Mouse (Mus musculus): ENCODE results near the gene Serpina11.

The Serpina11 gene

GRCm38 (mm10) chr12:103989857-103990256, at the start of gene Serpina11:
Gene Serpina11 (minus strand): TSS chr12:103989957.
- DNase-seq (ENCODE audit: low spot score in 2 of 2) = no peak

GRCm38 (mm10) chr12:104038181-104038580, 48.4 kb upstream of the Serpina11 start:
- no peak for DNase-seq (ENCODE audit: low spot score in 2 of 2)

- DNase-seq (ENCODE audit: low spot score in 2 of 2) = no peak
These were observed 44.0 kb upstream of the Serpina11 start for GRCm38 (mm10) chr12:104033752-104034151.

- DNase-seq (ENCODE audit: low spot score in 2 of 2) = no peak
These were observed 40.2 kb upstream of the Serpina11 start for GRCm38 (mm10) chr12:104029986-104030385.

GRCm38 (mm10) chr12:104015280-104015679, 25.5 kb upstream of the Serpina11 start:
- DNase-seq (ENCODE audit: low spot score in 2 of 2) = no peak

- no peak for DNase-seq (ENCODE audit: low spot score in 2 of 2)
These were observed 23.9 kb upstream of the Serpina11 start, which contains the start of gene Serpina9 for GRCm38 (mm10) chr12:104013620-104014019. Gene Serpina9 (minus strand): TSS chr12:104013755.

- no peak for DNase-seq (ENCODE audit: low spot score in 2 of 2)
These were observed 14.9 kb upstream of the Serpina11 start for GRCm38 (mm10) chr12:104004689-104005088.

GRCm38 (mm10) chr12:104003238-104003612, 13.5 kb upstream of the Serpina11 start:
- DNase-seq (ENCODE audit: low spot score in 2 of 2) = no peak

- no peak for DNase-seq (ENCODE audit: low spot score in 2 of 2)
These were observed 12.9 kb upstream of the Serpina11 start for GRCm38 (mm10) chr12:104002569-104003237.

GRCm38 (mm10) chr12:104000594-104000993, 10.8 kb upstream of the Serpina11 start:
- no peak for DNase-seq (ENCODE audit: low spot score in 2 of 2)

- no peak for DNase-seq (ENCODE audit: low spot score in 2 of 2)
These were observed 9.9 kb upstream of the Serpina11 start for GRCm38 (mm10) chr12:103999611-104000010.

- no peak for DNase-seq (ENCODE audit: low spot score in 2 of 2)
These were observed 6.8 kb upstream of the Serpina11 start for GRCm38 (mm10) chr12:103996513-103996912.

GRCm38 (mm10) chr12:103995292-103996072, 5.7 kb upstream of the Serpina11 start:
- DNase-seq (ENCODE audit: low spot score in 2 of 2) = peak in 1 of 2 experiments; percentile 29

GRCm38 (mm10) chr12:103992945-103993344, 3.2 kb upstream of the Serpina11 start:
- DNase-seq (ENCODE audit: low spot score in 2 of 2) = no peak

GRCm38 (mm10) chr12:103989514-103989767, 316 bp downstream of the Serpina11 start:
- no peak for DNase-seq (ENCODE audit: low spot score in 2 of 2)

GRCm38 (mm10) chr12:103988754-103989513, 823 bp downstream of the Serpina11 start:
- no peak for DNase-seq (ENCODE audit: low spot score in 2 of 2)

GRCm38 (mm10) chr12:103985868-103986267, 3.9 kb downstream of the Serpina11 start:
- DNase-seq (ENCODE audit: low spot score in 2 of 2) = no peak

GRCm38 (mm10) chr12:103984935-103985334, 4.8 kb downstream of the Serpina11 start:
- DNase-seq (ENCODE audit: low spot score in 2 of 2) = no peak

GRCm38 (mm10) chr12:103981646-103982360, 8.0 kb downstream of the Serpina11 start:
- DNase-seq (ENCODE audit: low spot score in 2 of 2) = no peak

- DNase-seq (ENCODE audit: low spot score in 2 of 2) = no peak
These were observed 11.5 kb downstream of the Serpina11 start for GRCm38 (mm10) chr12:103978294-103978693.

- DNase-seq (ENCODE audit: low spot score in 2 of 2) = no peak
These were observed 11.9 kb downstream of the Serpina11 start for GRCm38 (mm10) chr12:103977846-103978245.

GRCm38 (mm10) chr12:103977060-103977459, 12.7 kb downstream of the Serpina11 start:
- no peak for DNase-seq (ENCODE audit: low spot score in 2 of 2)

Measured in spleen, postnatal 14 days (tissue).